Mouse (Mus musculus): ENCODE measurements around the gene Piwil1.

DNA sequence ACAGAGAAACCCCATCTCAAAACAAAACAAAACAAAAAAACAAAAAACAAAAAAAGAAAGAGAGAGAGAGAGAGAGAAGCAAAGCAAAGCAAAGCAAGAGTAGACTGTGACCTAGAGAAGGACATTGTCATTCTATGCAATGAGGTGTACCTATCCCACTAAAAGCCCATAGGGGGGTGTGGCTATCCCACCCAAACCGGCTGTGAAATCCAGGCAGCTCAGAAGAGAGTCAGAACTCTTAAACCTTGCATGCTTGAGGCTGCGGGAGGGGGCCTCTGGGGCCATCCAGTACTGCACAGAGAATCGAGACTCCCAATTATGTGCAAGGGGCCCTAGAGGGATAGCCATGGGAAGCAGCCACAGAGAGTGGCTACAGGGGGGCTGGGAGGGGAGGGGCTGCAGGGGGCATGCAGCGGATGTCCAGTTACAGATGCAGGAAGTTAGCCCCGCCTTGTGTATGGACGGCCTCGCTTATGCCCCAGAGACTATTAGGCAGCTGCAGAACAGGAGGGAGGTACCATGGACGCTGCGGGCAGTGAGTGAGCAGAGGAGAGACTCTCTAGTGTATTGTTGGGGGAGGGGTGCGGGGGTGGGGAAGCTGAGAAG is 66.8 kb downstream of the Piwil1 start:
- no peak for TF ChIP-seq CTCF (IDR thresholded peaks at IDR 0.05; ENCODE audit: borderline replicate concordance, insufficient read depth, low read depth, low read length)
- TF ChIP-seq POLR2A (IDR thresholded peaks at IDR 0.05; ENCODE audit: borderline replicate concordance, insufficient read depth, low read length), result no peak

All from cerebellum, adult 2 months (tissue).